Mouse (Mus musculus) bone marrow, adult 2 months (tissue): ENCODE results near the gene Olfr490.

Experiments
- CTCF ChIP-seq: fragments of 200-500 bp; IDR thresholded peaks from 2 replicates; pipeline ENCODE4 v1.5.1; 2011; ENCODE audit warnings: low read length, control low read depth; ENCODE audit not compliant: control insufficient read depth, insufficient read depth
- POLR2A ChIP-seq: fragments of 200-500 bp; IDR thresholded peaks from 2 replicates; pipeline ENCODE4 v1.6.1; 2011; ENCODE audit warnings: low read depth, mild to moderate bottlenecking, control low read depth, low read length, borderline replicate concordance; ENCODE audit not compliant: control insufficient read depth

DNA sequence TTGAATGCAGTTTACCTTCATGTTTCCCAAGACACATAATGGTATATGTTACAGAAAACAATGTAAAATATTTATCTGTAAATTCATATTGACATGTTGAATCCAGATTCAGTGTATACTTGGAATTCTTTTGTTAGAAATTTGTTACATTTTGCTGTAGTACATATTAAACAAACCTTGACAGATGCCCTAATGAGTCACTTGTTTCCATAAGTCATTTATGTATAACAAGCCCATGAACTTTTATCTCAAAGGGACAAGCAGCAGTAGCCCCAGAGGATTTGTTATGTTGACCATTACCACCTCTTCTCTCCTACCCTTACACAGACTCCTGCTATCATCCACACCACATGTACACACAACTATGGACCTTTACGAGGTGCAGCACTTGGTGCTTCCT is 24.4 kb upstream of the Olfr490 start, which contains the start of gene Olfr491:
- TF ChIP-seq POLR2A (no peak), CTCF (no peak)
